ENCODE assay signal across 15 mouse cellular contexts in the genomic region with DNA sequence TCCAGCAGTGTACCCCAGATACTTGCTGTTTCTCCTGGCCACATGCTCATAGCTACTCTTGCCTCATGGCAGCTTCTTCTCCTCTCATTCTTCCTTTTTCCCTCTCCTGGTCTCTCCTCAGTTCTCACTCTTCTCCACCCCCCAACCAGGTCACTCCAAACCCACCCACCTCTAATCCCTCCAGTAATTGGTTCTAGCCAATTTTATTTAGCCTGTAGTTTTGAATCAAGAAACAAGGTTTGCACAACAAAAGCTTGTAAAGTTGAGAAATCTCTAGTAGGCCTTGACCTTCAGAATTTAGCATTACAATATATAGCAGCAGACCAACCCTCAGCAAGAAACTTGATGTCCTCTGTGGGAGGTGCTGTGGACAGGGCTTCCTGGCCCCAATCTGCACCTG. TPM values are rescaled to one million over a fixed set of nuclear protein-coding genes. Genes with fewer than 3 reads are reported as not detected.
DNase-seq lines count a peak whose midpoint lies in the region; ATAC-seq and TF ChIP-seq lines count a peak whose summit lies in the region.
"Had no signal": no experiment of that assay in that cellular context is flagged by ENCODE, and none has a peak within 500 bp of the region (broad histone marks: within the 10 kb centered on the region; RNA-seq: fewer than 3 reads in every experiment).

No protein-coding gene starts in this region.

- H3K4me1 ChIP-seq in intestine, embryonic 15.5 days (replicated peaks) = no peaks in the 10 kb centered on the region
- H3K4me1 ChIP-seq in intestine, postnatal 0 days (replicated peaks; ENCODE audit: control insufficient read depth, insufficient read depth, low read length) = no peaks in the 10 kb centered on the region
- peaks cover 55% of the 10 kb centered on the region for H3K4me1 ChIP-seq in E14TG2a.4 (replicated peaks; ENCODE audit: low read depth, low read length)
- H3K4me1 ChIP-seq: embryonic facial prominence, embryonic 10.5 days; forebrain, embryonic 13.5 days; hindbrain, embryonic 10.5 days; hindbrain, embryonic 15.5 days had no signal

- no peaks in the 10 kb centered on the region for H3K9me3 ChIP-seq in intestine, embryonic 15.5 days
- H3K9me3 ChIP-seq in intestine, postnatal 0 days (ENCODE audit: control insufficient read depth) = no peaks in the 10 kb centered on the region
- no peaks in the 10 kb centered on the region for H3K9me3 ChIP-seq in E14TG2a.4 (ENCODE audit: low read length)
- H3K9me3 ChIP-seq: embryonic facial prominence, embryonic 10.5 days; forebrain, embryonic 13.5 days; heart, embryonic 12.5 days; hindbrain, embryonic 10.5 days; hindbrain, embryonic 15.5 days had no signal

- H3K27me3 ChIP-seq in intestine, embryonic 15.5 days (replicated peaks) = no peaks in the 10 kb centered on the region
- no peaks in the 10 kb centered on the region for H3K27me3 ChIP-seq in intestine, postnatal 0 days (replicated peaks; ENCODE audit: control insufficient read depth, insufficient read depth, low read length)
- H3K27me3 ChIP-seq in E14TG2a.4 (ENCODE audit: insufficient read depth, low read length) = no peaks in the 10 kb centered on the region
- H3K27me3 ChIP-seq: forebrain, embryonic 13.5 days; heart, embryonic 12.5 days; hindbrain, embryonic 15.5 days had no signal

- peaks cover 5% of the 10 kb centered on the region; the same call in 1 of the 2 replicates for H3K36me3 ChIP-seq in intestine, embryonic 15.5 days
- H3K36me3 ChIP-seq in intestine, postnatal 0 days (ENCODE audit: control insufficient read depth, insufficient read depth) = peaks cover 19% of the 10 kb centered on the region; the same call in 1 of the 2 replicates
- H3K36me3 ChIP-seq in E14TG2a.4 (ENCODE audit: insufficient read depth, low read length) = peaks cover 69% of the 10 kb centered on the region

- no peak overlapping the region for H3K4me3 ChIP-seq in intestine, embryonic 15.5 days (replicated peaks)
- no peak overlapping the region for H3K4me3 ChIP-seq in intestine, postnatal 0 days (ENCODE audit: low read depth, low read length)
- peak overlapping the region; percentile 64 for H3K4me3 ChIP-seq in E14TG2a.4 (replicated peaks; ENCODE audit: low read length)
- H3K4me3 ChIP-seq: embryonic facial prominence, embryonic 10.5 days; forebrain, embryonic 13.5 days; heart, embryonic 12.5 days; hindbrain, embryonic 10.5 days; hindbrain, embryonic 15.5 days had no signal

- no peak overlapping the region for H3K27ac ChIP-seq in intestine, embryonic 15.5 days
- no peak overlapping the region for H3K27ac ChIP-seq in intestine, postnatal 0 days (ENCODE audit: low read depth, low read length)
- H3K27ac ChIP-seq: embryonic facial prominence, embryonic 10.5 days; forebrain, embryonic 13.5 days; hindbrain, embryonic 10.5 days; hindbrain, embryonic 15.5 days had no signal

- no peak overlapping the region for H3K4me2 ChIP-seq in intestine, embryonic 15.5 days (replicated peaks)
- no peak overlapping the region for H3K4me2 ChIP-seq in intestine, postnatal 0 days (replicated peaks; ENCODE audit: low read depth)
- H3K4me2 ChIP-seq: forebrain, embryonic 13.5 days; heart, embryonic 12.5 days; hindbrain, embryonic 15.5 days had no signal

- H3K9ac ChIP-seq in intestine, embryonic 15.5 days = no peak overlapping the region
- no peak overlapping the region for H3K9ac ChIP-seq in intestine, postnatal 0 days (ENCODE audit: low read depth, low read length)
- H3K9ac ChIP-seq: forebrain, embryonic 13.5 days; forebrain, postnatal 0 days; heart, embryonic 12.5 days; hindbrain, embryonic 15.5 days had no signal

- DNase-seq in ZHBTc4 (ENCODE audit: low read depth, low spot score) = peak; percentile 63
- no peak for DNase-seq in urinary bladder, postnatal 4 days (ENCODE audit: low spot score in 2 of 2)
- no peak for DNase-seq in layer of hippocampus, adult 9-11 months
- DNase-seq: adrenal gland, adult 2 months; forebrain, postnatal 0 days; gastrocnemius, postnatal 14 days had no signal

- ATAC-seq in intestine, embryonic 15.5 days = 0 out of 2 replicates have a peak, but pooled peaks have one; percentile 28
- no peak for ATAC-seq in intestine, postnatal 0 days
- 0 out of 2 replicates have a peak, but pooled peaks have one; percentile 24 for ATAC-seq in monocyte, adult 5-6 weeks (replicated peaks; ENCODE audit: insufficient number of reproducible peaks, low FRiP score, low TSS enrichment, poor library complexity, severe bottlenecking)
- ATAC-seq: forebrain, embryonic 13.5 days; forebrain, postnatal 0 days had no signal

- no peak for TF ChIP-seq CTCF in intestine, postnatal 0 days (IDR thresholded peaks at IDR 0.05; ENCODE audit: low read depth)
- TF ChIP-seq CTCF in E14TG2a.4 (conservative IDR thresholded peaks at IDR 0.05; ENCODE audit: low read length) = no peak

RNA-seq across cellular contexts. Expression of gene Scaf8, which starts 42.2 kb away (rescaled TPM):
- 16.0 and 16.9 TPM in 2 replicates for polyA plus RNA-seq in intestine, embryonic 15.5 days (2015; fragmentation: Nextera tagmentation; extraction: Ambion mirVana)
- 8.3 and 9.4 TPM in 2 replicates for polyA plus RNA-seq in intestine, postnatal 0 days (2015; fragmentation: Nextera tagmentation; extraction: Ambion mirVana)
- 49.7 to 91.4 TPM (median 50.3 TPM) in 3 replicates for total RNA-seq in monocyte, adult 5-6 weeks (2017)
